Mouse (Mus musculus): ENCODE measurements at regions not wholly inside any gene's neighbourhood (a gene's known extent, or its start where the extent isn't known, plus 50 kb on each side); places are given as distances from the start of the nearest gene placed in this dataset.

- Histone ChIP-seq H3K9me3 (replicated peaks; ENCODE audit: insufficient read depth, low read length) (no peaks in the 10 kb centered on the region), H3K36me3 (ENCODE audit: control insufficient read depth in 1 of 2, insufficient read depth in 2 of 2, low read length in 2 of 2) (no peaks in the 10 kb centered on the region), H3K27ac (ENCODE audit: control insufficient read depth, low read depth, low read length) (no peak overlapping the region), H3K4me1 (ENCODE audit: control insufficient read depth in 1 of 2, insufficient read depth in 2 of 2, low read length in 2 of 2) (no peaks in the 10 kb centered on the region), H3K9ac (ENCODE audit: control insufficient read depth, low read depth, low read length, poor library complexity, severe bottlenecking) (no peak overlapping the region), H3K79me2 (ENCODE audit: control insufficient read depth, insufficient read depth, low read length, poor library complexity) (no peaks in the 10 kb centered on the region), H3K4me3 (ENCODE audit: control insufficient read depth in 1 of 2, insufficient read depth in 1 of 2, low read depth in 2 of 2, low read length in 2 of 2) (no peak overlapping the region), H3K27me3 (ENCODE audit: control insufficient read depth in 1 of 2, insufficient read depth in 2 of 2, low read length in 2 of 2) (no peaks in the 10 kb centered on the region)
- no peak for DNase-seq (ENCODE audit: low read depth, low spot score)
- TF ChIP-seq BHLHE40 (IDR thresholded peaks at IDR 0.05; ENCODE audit: borderline replicate concordance, low read depth, low read length): no peak
- TF ChIP-seq ELF1 (IDR thresholded peaks at IDR 0.05; ENCODE audit: low read depth, low read length): no peak
- TF ChIP-seq USF2 (IDR thresholded peaks at IDR 0.05; ENCODE audit: borderline replicate concordance in 1 of 2, insufficient read depth in 1 of 2, low read depth in 1 of 2, low read length in 2 of 2): no peak
- no peak for TF ChIP-seq HCFC1 (IDR thresholded peaks at IDR 0.05; ENCODE audit: low read depth, low read length)
- no peak for TF ChIP-seq NRF1 (IDR thresholded peaks at IDR 0.05; ENCODE audit: insufficient read depth, low read depth, low read length, poor library complexity, severe bottlenecking)
- TF ChIP-seq NELFE (IDR thresholded peaks at IDR 0.05; ENCODE audit: low read depth, low read length): no peak
- TF ChIP-seq USF1 (IDR thresholded peaks at IDR 0.05; ENCODE audit: low read depth, low read length): no peak
- no peak for TF ChIP-seq EP300 (IDR thresholded peaks at IDR 0.05; ENCODE audit: low read depth in 1 of 2, low read length in 2 of 2)
- TF ChIP-seq ZNF384 (IDR thresholded peaks at IDR 0.05; ENCODE audit: low read depth, low read length): no peak
- no peak for TF ChIP-seq SIN3A (IDR thresholded peaks at IDR 0.05; ENCODE audit: low read length)
- TF ChIP-seq CHD1 (IDR thresholded peaks at IDR 0.05; ENCODE audit: low read depth, low read length): no peak
- TF ChIP-seq ZMIZ1 (IDR thresholded peaks at IDR 0.05; ENCODE audit: low read depth, low read length): no peak
- TF ChIP-seq E2F4 (IDR thresholded peaks at IDR 0.05; ENCODE audit: borderline replicate concordance, low read depth, low read length): no peak
- no peak for TF ChIP-seq TAL1 (IDR thresholded peaks at IDR 0.05; ENCODE audit: low read length)
- TF ChIP-seq TBP (IDR thresholded peaks at IDR 0.05; ENCODE audit: low read depth, low read length): no peak
- TF ChIP-seq MYC (IDR thresholded peaks at IDR 0.05; ENCODE audit: low read depth, low read length): no peak
- no peak for TF ChIP-seq ZC3H11A (IDR thresholded peaks at IDR 0.05; ENCODE audit: low read depth, low read length)
- no peak for TF ChIP-seq RAD21 (IDR thresholded peaks at IDR 0.05; ENCODE audit: low read depth, low read length)
Observed at GRCm38 (mm10) chr1:137141879-137142570, 181.8 kb upstream of the Nr5a2 start.

- no peak overlapping the region for H3K9ac ChIP-seq (ENCODE audit: control insufficient read depth, low read depth, low read length, poor library complexity, severe bottlenecking)
- no peaks in the 10 kb centered on the region for H3K79me2 ChIP-seq (ENCODE audit: control insufficient read depth, insufficient read depth, low read length, poor library complexity)
- H3K9me3 ChIP-seq (replicated peaks; ENCODE audit: insufficient read depth, low read length): no peaks in the 10 kb centered on the region
- H3K27me3 ChIP-seq (ENCODE audit: control insufficient read depth in 1 of 2, insufficient read depth in 2 of 2, low read length in 2 of 2): no peaks in the 10 kb centered on the region
- H3K4me3 ChIP-seq (ENCODE audit: control insufficient read depth in 1 of 2, insufficient read depth in 1 of 2, low read depth in 2 of 2, low read length in 2 of 2): no peak overlapping the region
- H3K27ac ChIP-seq (ENCODE audit: control insufficient read depth, low read depth, low read length): no peak overlapping the region
- no peak for DNase-seq (ENCODE audit: low read depth, low spot score)
- TF ChIP-seq MAFK (IDR thresholded peaks at IDR 0.05; ENCODE audit: borderline replicate concordance, low read depth, low read length) (no peak), MYB (IDR thresholded peaks at IDR 0.05; ENCODE audit: low read depth, low read length) (no peak), ZNF384 (IDR thresholded peaks at IDR 0.05; ENCODE audit: low read depth, low read length) (no peak), POLR2AphosphoS2 (IDR thresholded peaks at IDR 0.05; ENCODE audit: low read length) (no peak), CTCF (IDR thresholded peaks at IDR 0.05 in 2 of 3, conservative IDR thresholded peaks at IDR 0.05 in 1 of 3; ENCODE audit: control insufficient read depth in 1 of 3, insufficient read depth in 1 of 3, low read depth in 2 of 3, low read length in 3 of 3, poor library complexity in 1 of 3, severe bottlenecking in 1 of 3) (no peak), TCF12 (IDR thresholded peaks at IDR 0.05; ENCODE audit: low read depth, low read length) (no peak), CHD2 (IDR thresholded peaks at IDR 0.05; ENCODE audit: low read length) (no peak), MXI1 (IDR thresholded peaks at IDR 0.05; ENCODE audit: low read depth, low read length) (no peak), MAZ (IDR thresholded peaks at IDR 0.05; ENCODE audit: low read depth, low read length) (no peak), USF1 (IDR thresholded peaks at IDR 0.05; ENCODE audit: low read depth, low read length) (no peak), CHD1 (IDR thresholded peaks at IDR 0.05; ENCODE audit: low read depth, low read length) (no peak), ETS1 (IDR thresholded peaks at IDR 0.05; ENCODE audit: low read depth, low read length) (no peak), RCOR1 (IDR thresholded peaks at IDR 0.05; ENCODE audit: low read depth, low read length) (no peak), NRF1 (IDR thresholded peaks at IDR 0.05; ENCODE audit: insufficient read depth, low read depth, low read length, poor library complexity, severe bottlenecking) (no peak), MYC (IDR thresholded peaks at IDR 0.05; ENCODE audit: low read depth, low read length) (no peak), JUND (IDR thresholded peaks at IDR 0.05; ENCODE audit: low read depth, low read length) (no peak), E2F4 (IDR thresholded peaks at IDR 0.05; ENCODE audit: borderline replicate concordance, low read depth, low read length) (no peak)
- H3K36me3 ChIP-seq (ENCODE audit: control insufficient read depth in 1 of 2, insufficient read depth in 2 of 2, low read length in 2 of 2): no peaks in the 10 kb centered on the region
- no peaks in the 10 kb centered on the region for H3K4me1 ChIP-seq (ENCODE audit: control insufficient read depth in 1 of 2, insufficient read depth in 2 of 2, low read length in 2 of 2)
Observed at GRCm38 (mm10) chr1:137141372-137141771, 181.1 kb upstream of the Nr5a2 start.

Data from MEL (cell line).